Mouse (Mus musculus) hindbrain, embryonic 15.5 days (tissue): ENCODE measurements around the gene Cenpf. TPM values are rescaled to one million over a fixed set of nuclear protein-coding genes. Genes with fewer than 3 reads are reported as not detected.

Source experiments
- ATAC-seq: fragments of 200-750 bp; cut with Nextera tagmentation; 2 replicates; pipeline ENCODE4 v1.8.0; 2017; ENCODE audit warnings: low read depth, moderate number of reproducible peaks, moderate TSS enrichment; ENCODE audit not compliant: low FRiP score
- H3K27ac ChIP-seq: fragments of 300-500 bp; sonication (generic); replicated peaks from 2 replicates; pipeline ENCODE4 v1.5.1; 2015; ENCODE audit warnings: mild to moderate bottlenecking, inconsistent platforms
- H3K27me3 ChIP-seq: fragments of 300-500 bp; sonication (generic); 2 replicates; pipeline ENCODE4 v1.6.1; 2015; ENCODE audit warnings: control low read depth, inconsistent platforms
- H3K36me3 ChIP-seq: fragments of 300-500 bp; sonication (generic); 2 replicates; pipeline ENCODE4 v1.6.1; 2015; ENCODE audit warnings: control low read depth, inconsistent platforms
- H3K4me1 ChIP-seq: fragments of 300-500 bp; sonication (generic); replicated peaks from 2 replicates; pipeline ENCODE4 v1.6.1; 2015; ENCODE audit warnings: control low read depth, inconsistent platforms
- H3K4me2 ChIP-seq: fragments of 300-500 bp; sonication (generic); 2 replicates; pipeline ENCODE4 v1.6.1; 2015; ENCODE audit warnings: moderate library complexity, mild to moderate bottlenecking, inconsistent platforms
- H3K4me3 ChIP-seq: fragments of 300-500 bp; sonication (generic); 2 replicates; pipeline ENCODE4 v1.5.1; 2015; ENCODE audit warnings: mild to moderate bottlenecking, inconsistent platforms
- H3K9ac ChIP-seq: fragments of 300-500 bp; sonication (generic); 2 replicates; pipeline ENCODE4 v1.6.1; 2015; ENCODE audit warnings: inconsistent platforms
- H3K9me3 ChIP-seq: fragments of 300-500 bp; sonication (generic); 2 replicates; pipeline ENCODE4 v1.6.1; 2016; ENCODE audit warnings: control low read depth, inconsistent platforms
- WGBS: fragments of 180-500 bp; shearing (Covaris S2); methylation state at CpG from one replicate; pipeline ENCODE4 v1.1.7; 2015; 5-methylcytosine and 5-hydroxymethylcytosine counted together
- polyA plus RNA-seq: library from polyadenylated mRNA; unstranded; fragments of >200 nt; fragmentation: Nextera tagmentation; extraction: Ambion mirVana; gene quantifications from 2 replicates; pipeline ENCODE4 v1.2.1, GENCODE M21; 2015

Cenpf gene
- polyA plus RNA-seq, 1 experiment from 2014 or later = 21.0 TPM

GRCm38 (mm10) chr1:189689050-189689833 is 1.4 kb upstream of the Cenpf start:
- Histone ChIP-seq H3K9ac (no peak overlapping the region), H3K4me2 (peak overlapping the region; percentile 87), H3K36me3 (no peaks in the 10 kb centered on the region), H3K27me3 (no peaks in the 10 kb centered on the region), H3K4me1 (peaks cover 10% of the 10 kb centered on the region), H3K27ac (no peak overlapping the region), H3K4me3 (peak overlapping the region; percentile 58), H3K9me3 (no peaks in the 10 kb centered on the region)
- no peak for ATAC-seq
- 31% methylated on average over 4 of the region's 4 CpGs for WGBS

- Histone ChIP-seq H3K4me1 (peaks cover 10% of the 10 kb centered on the region), H3K4me2 (peak overlapping the region; percentile 87), H3K9me3 (no peaks in the 10 kb centered on the region), H3K27me3 (no peaks in the 10 kb centered on the region), H3K36me3 (no peaks in the 10 kb centered on the region), H3K27ac (no peak overlapping the region), H3K4me3 (peak overlapping the region; percentile 58), H3K9ac (peak overlapping the region; percentile 33)
- peak; percentile 64 for ATAC-seq
- WGBS = under 1% methylated on average over 15 of the region's 15 CpGs
Observed at GRCm38 (mm10) chr1:189688388-189688750, 483 bp upstream of the Cenpf start.

GRCm38 (mm10) chr1:189686025-189686424 is 1.9 kb downstream of the Cenpf start:
- H3K36me3 ChIP-seq = no peaks in the 10 kb centered on the region
- ATAC-seq = no peak
- no peak overlapping the region for H3K4me3 ChIP-seq
- no peaks in the 10 kb centered on the region for H3K27me3 ChIP-seq
- no peaks in the 10 kb centered on the region for H3K9me3 ChIP-seq
- no peak overlapping the region for H3K9ac ChIP-seq
- 88% methylated on average over 6 of the region's 6 CpGs for WGBS
- H3K4me1 ChIP-seq = peaks cover 10% of the 10 kb centered on the region
- H3K4me2 ChIP-seq = no peak overlapping the region
- no peak overlapping the region for H3K27ac ChIP-seq

GRCm38 (mm10) chr1:189684786-189685415 is 3.0 kb downstream of the Cenpf start:
- Histone ChIP-seq H3K27ac (no peak overlapping the region), H3K4me2 (no peak overlapping the region), H3K27me3 (no peaks in the 10 kb centered on the region), H3K36me3 (no peaks in the 10 kb centered on the region), H3K9me3 (no peaks in the 10 kb centered on the region), H3K4me3 (no peak overlapping the region), H3K9ac (no peak overlapping the region), H3K4me1 (peaks cover 10% of the 10 kb centered on the region)
- WGBS = 95% methylated on average over 9 of the region's 9 CpGs
- ATAC-seq = no peak

- 93% methylated on average over 3 of the region's 3 CpGs for WGBS
- Histone ChIP-seq H3K4me3 (no peak overlapping the region), H3K9ac (no peak overlapping the region), H3K27ac (no peak overlapping the region), H3K36me3 (no peaks in the 10 kb centered on the region), H3K4me2 (no peak overlapping the region), H3K9me3 (no peaks in the 10 kb centered on the region), H3K4me1 (no peaks in the 10 kb centered on the region), H3K27me3 (no peaks in the 10 kb centered on the region)
- ATAC-seq = no peak
Observed at GRCm38 (mm10) chr1:189679555-189679954, 8.3 kb downstream of the Cenpf start.

- no peak overlapping the region for H3K4me2 ChIP-seq
- ATAC-seq = no peak
- H3K36me3 ChIP-seq = no peaks in the 10 kb centered on the region
- no peaks in the 10 kb centered on the region for H3K9me3 ChIP-seq
- no peak overlapping the region for H3K4me3 ChIP-seq
- WGBS = 85% methylated on average over 4 of the region's 4 CpGs
- no peaks in the 10 kb centered on the region for H3K27me3 ChIP-seq
- H3K9ac ChIP-seq = no peak overlapping the region
- H3K27ac ChIP-seq = no peak overlapping the region
- no peaks in the 10 kb centered on the region for H3K4me1 ChIP-seq
Observed at GRCm38 (mm10) chr1:189675953-189676352, 11.9 kb downstream of the Cenpf start.

GRCm38 (mm10) chr1:189675421-189675820 is 12.5 kb downstream of the Cenpf start:
- H3K4me3 ChIP-seq = no peak overlapping the region
- H3K27me3 ChIP-seq = no peaks in the 10 kb centered on the region
- no peaks in the 10 kb centered on the region for H3K36me3 ChIP-seq
- no peak overlapping the region for H3K9ac ChIP-seq
- no peak overlapping the region for H3K4me2 ChIP-seq
- WGBS = 97% methylated on average over 1 of the region's 1 CpGs
- no peak overlapping the region for H3K27ac ChIP-seq
- no peak for ATAC-seq
- H3K9me3 ChIP-seq = no peaks in the 10 kb centered on the region
- no peaks in the 10 kb centered on the region for H3K4me1 ChIP-seq

GRCm38 (mm10) chr1:189665966-189666365 is 21.9 kb downstream of the Cenpf start:
- Histone ChIP-seq H3K9ac (no peak overlapping the region), H3K4me2 (no peak overlapping the region), H3K36me3 (no peaks in the 10 kb centered on the region), H3K4me1 (no peaks in the 10 kb centered on the region), H3K27me3 (no peaks in the 10 kb centered on the region), H3K9me3 (no peaks in the 10 kb centered on the region), H3K27ac (no peak overlapping the region), H3K4me3 (no peak overlapping the region)
- WGBS = 73% methylated on average over 3 of the region's 3 CpGs
- ATAC-seq = no peak

GRCm38 (mm10) chr1:189664873-189665144 is 23.1 kb downstream of the Cenpf start:
- H3K27ac ChIP-seq = no peak overlapping the region
- ATAC-seq = no peak
- H3K4me1 ChIP-seq = no peaks in the 10 kb centered on the region
- H3K36me3 ChIP-seq = no peaks in the 10 kb centered on the region
- no peaks in the 10 kb centered on the region for H3K27me3 ChIP-seq
- H3K9me3 ChIP-seq = no peaks in the 10 kb centered on the region
- H3K4me2 ChIP-seq = no peak overlapping the region
- no peak overlapping the region for H3K4me3 ChIP-seq
- WGBS = 65% methylated on average over 4 of the region's 4 CpGs
- no peak overlapping the region for H3K9ac ChIP-seq

GRCm38 (mm10) chr1:189664061-189664872 is 23.6 kb downstream of the Cenpf start:
- H3K36me3 ChIP-seq = no peaks in the 10 kb centered on the region
- H3K4me2 ChIP-seq = no peak overlapping the region
- no peak overlapping the region for H3K27ac ChIP-seq
- 64% methylated on average over 10 of the region's 10 CpGs for WGBS
- H3K4me1 ChIP-seq = no peaks in the 10 kb centered on the region
- no peaks in the 10 kb centered on the region for H3K27me3 ChIP-seq
- no peak overlapping the region for H3K9ac ChIP-seq
- H3K9me3 ChIP-seq = no peaks in the 10 kb centered on the region
- H3K4me3 ChIP-seq = no peak overlapping the region
- no peak for ATAC-seq

- ATAC-seq = no peak
- H3K27me3 ChIP-seq = no peaks in the 10 kb centered on the region
- no peak overlapping the region for H3K9ac ChIP-seq
- no peak overlapping the region for H3K27ac ChIP-seq
- H3K4me3 ChIP-seq = no peak overlapping the region
- no peaks in the 10 kb centered on the region for H3K36me3 ChIP-seq
- WGBS = 67% methylated on average over 1 of the region's 1 CpGs
- H3K9me3 ChIP-seq = no peaks in the 10 kb centered on the region
- no peak overlapping the region for H3K4me2 ChIP-seq
- no peaks in the 10 kb centered on the region for H3K4me1 ChIP-seq
Observed at GRCm38 (mm10) chr1:189663437-189663836, 24.4 kb downstream of the Cenpf start.

GRCm38 (mm10) chr1:189661856-189662255 is 26.0 kb downstream of the Cenpf start:
- H3K4me2 ChIP-seq = no peak overlapping the region
- H3K9ac ChIP-seq = no peak overlapping the region
- no peaks in the 10 kb centered on the region for H3K36me3 ChIP-seq
- no peak for ATAC-seq
- no peaks in the 10 kb centered on the region for H3K4me1 ChIP-seq
- H3K27ac ChIP-seq = no peak overlapping the region
- no peaks in the 10 kb centered on the region for H3K27me3 ChIP-seq
- no peaks in the 10 kb centered on the region for H3K9me3 ChIP-seq
- H3K4me3 ChIP-seq = no peak overlapping the region
